Mouse (Mus musculus): ENCODE measurements around the gene Eps8. TPM values are rescaled to one million over a fixed set of nuclear protein-coding genes. Genes with fewer than 3 reads are reported as not detected.
A peak's percentile ranks its signal among the peaks of the same experiment; 100 is the strongest.

Eps8 gene
- total RNA-seq, 1 experiment from 2014 or later: 19.9 TPM

- ATAC-seq (ENCODE audit: extremely low read depth, insufficient number of reproducible peaks, low FRiP score, poor library complexity, severe bottlenecking): no peak
These were observed 112.2 kb downstream of the Eps8 start for GRCm38 (mm10) chr6:137542231-137543152.

GRCm38 (mm10) chr6:137541216-137542176 lies 113.2 kb downstream of the Eps8 start:
- ATAC-seq (ENCODE audit: extremely low read depth, insufficient number of reproducible peaks, low FRiP score, poor library complexity, severe bottlenecking): peak; percentile 79

GRCm38 (mm10) chr6:137540800-137541199 lies 113.9 kb downstream of the Eps8 start:
- ATAC-seq (ENCODE audit: extremely low read depth, insufficient number of reproducible peaks, low FRiP score, poor library complexity, severe bottlenecking): no peak

- ATAC-seq (ENCODE audit: extremely low read depth, insufficient number of reproducible peaks, low FRiP score, poor library complexity, severe bottlenecking): no peak
These were observed 114.3 kb downstream of the Eps8 start for GRCm38 (mm10) chr6:137540346-137540745.

GRCm38 (mm10) chr6:137539219-137539618 lies 115.5 kb downstream of the Eps8 start:
- ATAC-seq (ENCODE audit: extremely low read depth, insufficient number of reproducible peaks, low FRiP score, poor library complexity, severe bottlenecking): no peak

- no peak for ATAC-seq (ENCODE audit: extremely low read depth, insufficient number of reproducible peaks, low FRiP score, poor library complexity, severe bottlenecking)
These were observed 121.9 kb downstream of the Eps8 start for GRCm38 (mm10) chr6:137532758-137533157.

GRCm38 (mm10) chr6:137525769-137526168 lies 128.9 kb downstream of the Eps8 start:
- no peak for ATAC-seq (ENCODE audit: extremely low read depth, insufficient number of reproducible peaks, low FRiP score, poor library complexity, severe bottlenecking)

GRCm38 (mm10) chr6:137520343-137520704 lies 134.4 kb downstream of the Eps8 start:
- no peak for ATAC-seq (ENCODE audit: extremely low read depth, insufficient number of reproducible peaks, low FRiP score, poor library complexity, severe bottlenecking)

GRCm38 (mm10) chr6:137519529-137520342 lies 134.9 kb downstream of the Eps8 start:
- no peak for ATAC-seq (ENCODE audit: extremely low read depth, insufficient number of reproducible peaks, low FRiP score, poor library complexity, severe bottlenecking)

GRCm38 (mm10) chr6:137514872-137515271 lies 139.8 kb downstream of the Eps8 start:
- no peak for ATAC-seq (ENCODE audit: extremely low read depth, insufficient number of reproducible peaks, low FRiP score, poor library complexity, severe bottlenecking)

- no peak for ATAC-seq (ENCODE audit: extremely low read depth, insufficient number of reproducible peaks, low FRiP score, poor library complexity, severe bottlenecking)
These were observed 141.9 kb downstream of the Eps8 start for GRCm38 (mm10) chr6:137512753-137513152.

- ATAC-seq (ENCODE audit: extremely low read depth, insufficient number of reproducible peaks, low FRiP score, poor library complexity, severe bottlenecking): no peak
These were observed 145.2 kb downstream of the Eps8 start for GRCm38 (mm10) chr6:137509341-137510045.

- ATAC-seq (ENCODE audit: extremely low read depth, insufficient number of reproducible peaks, low FRiP score, poor library complexity, severe bottlenecking): no peak
These were observed 145.7 kb downstream of the Eps8 start for GRCm38 (mm10) chr6:137508936-137509335.

GRCm38 (mm10) chr6:137506563-137506962 lies 148.1 kb downstream of the Eps8 start:
- no peak for ATAC-seq (ENCODE audit: extremely low read depth, insufficient number of reproducible peaks, low FRiP score, poor library complexity, severe bottlenecking)

- no peak for ATAC-seq (ENCODE audit: extremely low read depth, insufficient number of reproducible peaks, low FRiP score, poor library complexity, severe bottlenecking)
These were observed 149.0 kb downstream of the Eps8 start for GRCm38 (mm10) chr6:137505555-137506227.

GRCm38 (mm10) chr6:137504052-137504451 lies 150.6 kb downstream of the Eps8 start:
- no peak for ATAC-seq (ENCODE audit: extremely low read depth, insufficient number of reproducible peaks, low FRiP score, poor library complexity, severe bottlenecking)

- ATAC-seq (ENCODE audit: extremely low read depth, insufficient number of reproducible peaks, low FRiP score, poor library complexity, severe bottlenecking): no peak
These were observed 151.2 kb downstream of the Eps8 start for GRCm38 (mm10) chr6:137503462-137503861.

- no peak for ATAC-seq (ENCODE audit: extremely low read depth, insufficient number of reproducible peaks, low FRiP score, poor library complexity, severe bottlenecking)
These were observed 151.7 kb downstream of the Eps8 start for GRCm38 (mm10) chr6:137503009-137503408.

Data from neutrophil, adult 5-6 weeks (primary cell).